8 mouse cellular contexts compared by ENCODE assay signal in genomic region chr5:76305616-76306015, GRCm38 (mm10). TPM values are rescaled to one million over a fixed set of nuclear protein-coding genes. Genes with fewer than 3 reads are reported as not detected.
A peak's percentile ranks its signal among the peaks of the same experiment; 100 is the strongest.
DNase-seq lines count a peak whose midpoint lies in the region; ATAC-seq lines count a peak whose summit lies in the region.

No protein-coding gene starts in this region.

- H3K27me3 ChIP-seq in heart, embryonic 10.5 days (ENCODE audit: insufficient read depth, poor library complexity, severe bottlenecking) = no peaks in the 10 kb centered on the region
- no peaks in the 10 kb centered on the region for H3K27me3 ChIP-seq in forebrain, embryonic 10.5 days (ENCODE audit: poor library complexity, severe bottlenecking)

- no peaks in the 10 kb centered on the region for H3K9me3 ChIP-seq in heart, embryonic 10.5 days
- H3K9me3 ChIP-seq in forebrain, embryonic 10.5 days = no peaks in the 10 kb centered on the region

- H3K36me3 ChIP-seq in heart, embryonic 10.5 days = 0 out of 2 replicates have a peak, but pooled peaks cover 2% of the 10 kb centered on the region
- H3K36me3 ChIP-seq in forebrain, embryonic 10.5 days (replicated peaks) = peaks cover 3% of the 10 kb centered on the region; the same call in 1 of the 2 replicates

- no peak for DNase-seq in heart, embryonic 10.5 days (ENCODE audit: low spot score)
- DNase-seq in heart, adult 11 months = no peak
- peak; percentile 49 for DNase-seq in Muller cell, postnatal 12 days (ENCODE audit: inconsistent ontology term)
- DNase-seq in forebrain, embryonic 10.5 days (ENCODE audit: extremely low spot score, low spot score) = peak; percentile 19
- peak; percentile 35 for DNase-seq in kidney, postnatal 10 days
- peak; percentile 15 for DNase-seq in naive thymus-derived CD4-positive, alpha-beta T cell, adult 2 months (ENCODE audit: low read depth)
- DNase-seq in frontal cortex, adult 2 months (ENCODE audit: extremely low spot score in 1 of 2, low spot score in 1 of 2) = no peak

- H3K4me3 ChIP-seq in heart, embryonic 10.5 days = peak overlapping the region; percentile 99
- H3K4me3 ChIP-seq in forebrain, embryonic 10.5 days = peak overlapping the region; percentile 100

- no peak for ATAC-seq in granulocyte monocyte progenitor cell, adult 5-6 weeks (replicated peaks; ENCODE audit: poor library complexity, severe bottlenecking)

- peaks cover 7% of the 10 kb centered on the region for H3K4me1 ChIP-seq in heart, embryonic 10.5 days
- H3K4me1 ChIP-seq in forebrain, embryonic 10.5 days = peaks cover 27% of the 10 kb centered on the region

- WGBS in heart, embryonic 10.5 days = 4% methylated on average over 7 of the region's 8 CpGs
- 2% methylated on average over 8 of the region's 8 CpGs for WGBS in forebrain, embryonic 10.5 days

- H3K27ac ChIP-seq in heart, embryonic 10.5 days = no peak overlapping the region; the same call in 1 of the 2 replicates
- H3K27ac ChIP-seq in forebrain, embryonic 10.5 days = no peak overlapping the region

RNA-seq across cellular contexts. Expression of gene Clock, which starts 1.0 kb away (rescaled TPM):
- 10.5 and 11.1 TPM in 2 replicates for polyA plus RNA-seq in heart, embryonic 10.5 days (2016; fragmentation: Nextera tagmentation; extraction: Ambion mirVana)
- 10.2 and 11.5 TPM in 2 replicates for polyA plus RNA-seq in forebrain, embryonic 10.5 days (2016; fragmentation: Nextera tagmentation; extraction: Ambion mirVana)
- 21.7 and 24.0 TPM in 2 replicates for polyA plus RNA-seq in frontal cortex, adult 2 months (2012; rRNA removed)
- 10.6 and 12.5 TPM in 2 replicates for total RNA-seq in granulocyte monocyte progenitor cell, adult 5-6 weeks (2014; fragmentation: Nextera tagmentation)
- 8.0 and 12.3 TPM in 2 replicates for total RNA-seq in granulocyte monocyte progenitor cell, adult 5-6 weeks (2017)

RNA-seq across cellular contexts. Expression of gene Pdcl2, which starts 25.3 kb away (rescaled TPM):
- polyA plus RNA-seq in heart, embryonic 10.5 days (2016; fragmentation: Nextera tagmentation; extraction: Ambion mirVana) = not detected in 2 replicates
- not detected in 2 replicates for polyA plus RNA-seq in forebrain, embryonic 10.5 days (2016; fragmentation: Nextera tagmentation; extraction: Ambion mirVana)
- not detected in 2 replicates for polyA plus RNA-seq in frontal cortex, adult 2 months (2012; rRNA removed)
- not detected in 2 replicates for total RNA-seq in granulocyte monocyte progenitor cell, adult 5-6 weeks (2014; fragmentation: Nextera tagmentation)
- total RNA-seq in granulocyte monocyte progenitor cell, adult 5-6 weeks (2017) = not detected in 2 replicates

RNA-seq across cellular contexts. Expression of gene Nmu, which starts 58.0 kb away (rescaled TPM):
- polyA plus RNA-seq in heart, embryonic 10.5 days (2016; fragmentation: Nextera tagmentation; extraction: Ambion mirVana) = 0.16 TPM in 1 of 2 replicates, not detected in the other
- polyA plus RNA-seq in forebrain, embryonic 10.5 days (2016; fragmentation: Nextera tagmentation; extraction: Ambion mirVana) = 0.84 and 0.99 TPM in 2 replicates
- 0.18 TPM in 1 of 2 replicates, not detected in the other for polyA plus RNA-seq in frontal cortex, adult 2 months (2012; rRNA removed)
- not detected in 2 replicates for total RNA-seq in granulocyte monocyte progenitor cell, adult 5-6 weeks (2014; fragmentation: Nextera tagmentation)
- not detected in 2 replicates for total RNA-seq in granulocyte monocyte progenitor cell, adult 5-6 weeks (2017)

Comparison
In these comparisons a context has a peak if more than half of its experiments do, and no peak if none do; other contexts are left out.
1. DNase-seq: peak in Muller cell, postnatal 12 days (single experiment), forebrain, embryonic 10.5 days (single experiment), kidney, postnatal 10 days (single experiment) and naive thymus-derived CD4-positive, alpha-beta T cell, adult 2 months (single experiment); none in heart, embryonic 10.5 days (single experiment), heart, adult 11 months (single experiment) and frontal cortex, adult 2 months (0 of 2).